Mouse (Mus musculus): Measurements from ENCODE around the gene Galnt18. TPM values are rescaled to one million over a fixed set of nuclear protein-coding genes. Genes with fewer than 3 reads are reported as not detected.

Gene Galnt18
- polyA plus RNA-seq, 1 experiment from 2014 or later, result 35.6 TPM

DNA sequence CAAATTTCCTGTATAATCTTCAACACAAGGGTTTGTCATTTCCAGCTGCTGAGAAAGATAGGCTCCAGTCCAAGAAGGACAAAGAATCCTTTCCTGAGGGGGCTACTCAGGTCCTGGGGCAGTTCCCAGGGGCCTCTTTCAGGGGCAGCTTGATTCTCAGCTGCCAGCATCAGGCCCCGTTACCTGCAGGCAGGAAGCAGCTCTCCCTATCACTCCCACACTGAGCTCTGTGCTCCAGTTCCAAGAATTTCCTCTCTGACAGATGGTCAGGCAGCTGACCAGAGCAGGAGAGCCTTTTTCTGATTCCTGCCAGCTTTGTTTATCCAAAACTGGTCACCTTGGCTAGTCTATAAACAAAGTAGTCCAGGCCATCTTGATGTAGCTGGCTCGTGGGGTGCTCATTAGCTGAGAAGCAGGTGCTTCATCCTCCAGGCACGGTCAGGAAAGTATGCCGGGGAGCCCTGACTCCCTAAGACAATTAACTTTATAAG is 191.4 kb downstream of the Galnt18 start:
- no peaks in the 10 kb centered on the region for H3K36me3 ChIP-seq (ENCODE audit: control insufficient read depth, insufficient read depth, low read length)
- no peaks in the 10 kb centered on the region for H3K27me3 ChIP-seq (ENCODE audit: control insufficient read depth, insufficient read depth, low read length)
- 49% methylated on average over 4 of the region's 4 CpGs for WGBS
- H3K9ac ChIP-seq (ENCODE audit: low read length), result no peak overlapping the region
- no peak for ATAC-seq (ENCODE audit: insufficient read depth, low FRiP score)
- H3K9me3 ChIP-seq (replicated peaks; ENCODE audit: control insufficient read depth, low read length), result no peaks in the 10 kb centered on the region
- no peak overlapping the region for H3K4me2 ChIP-seq (ENCODE audit: low read depth, low read length)
- H3K4me3 ChIP-seq (replicated peaks; ENCODE audit: low read length), result no peak overlapping the region
- H3K4me1 ChIP-seq (ENCODE audit: control insufficient read depth, insufficient read depth, low read length), result no peaks in the 10 kb centered on the region
- no peak overlapping the region for H3K27ac ChIP-seq (ENCODE audit: low read length)

DNA sequence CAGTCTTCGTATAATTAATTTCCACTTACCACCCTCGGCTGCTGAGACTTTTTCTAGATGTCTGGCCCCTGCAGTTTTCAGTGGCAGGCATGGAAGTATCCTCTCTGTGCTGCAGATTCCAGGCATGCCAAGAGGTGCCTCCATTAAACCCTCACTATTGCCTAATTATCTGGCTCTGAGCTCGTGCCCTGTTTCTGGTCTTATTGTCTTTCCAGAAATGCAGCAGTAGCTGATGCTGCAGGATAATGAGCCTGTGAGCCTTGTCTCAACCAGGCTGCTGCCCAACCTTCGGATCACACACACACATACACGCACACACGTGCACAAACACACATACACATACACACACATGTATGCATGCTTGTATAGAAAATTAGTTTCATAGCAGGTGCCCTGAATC is 199.2 kb downstream of the Galnt18 start:
- no peak for ATAC-seq (ENCODE audit: insufficient read depth, low FRiP score)
- no peaks in the 10 kb centered on the region for H3K9me3 ChIP-seq (replicated peaks; ENCODE audit: control insufficient read depth, low read length)
- no peak overlapping the region for H3K4me2 ChIP-seq (ENCODE audit: low read depth, low read length)
- H3K4me3 ChIP-seq (replicated peaks; ENCODE audit: low read length), result no peak overlapping the region
- H3K27me3 ChIP-seq (ENCODE audit: control insufficient read depth, insufficient read depth, low read length), result no peaks in the 10 kb centered on the region
- no peaks in the 10 kb centered on the region for H3K36me3 ChIP-seq (ENCODE audit: control insufficient read depth, insufficient read depth, low read length)
- WGBS, result 73% methylated on average over 6 of the region's 6 CpGs
- H3K9ac ChIP-seq (ENCODE audit: low read length), result no peak overlapping the region
- H3K4me1 ChIP-seq (ENCODE audit: control insufficient read depth, insufficient read depth, low read length), result no peaks in the 10 kb centered on the region
- no peak overlapping the region for H3K27ac ChIP-seq (ENCODE audit: low read length)

DNA sequence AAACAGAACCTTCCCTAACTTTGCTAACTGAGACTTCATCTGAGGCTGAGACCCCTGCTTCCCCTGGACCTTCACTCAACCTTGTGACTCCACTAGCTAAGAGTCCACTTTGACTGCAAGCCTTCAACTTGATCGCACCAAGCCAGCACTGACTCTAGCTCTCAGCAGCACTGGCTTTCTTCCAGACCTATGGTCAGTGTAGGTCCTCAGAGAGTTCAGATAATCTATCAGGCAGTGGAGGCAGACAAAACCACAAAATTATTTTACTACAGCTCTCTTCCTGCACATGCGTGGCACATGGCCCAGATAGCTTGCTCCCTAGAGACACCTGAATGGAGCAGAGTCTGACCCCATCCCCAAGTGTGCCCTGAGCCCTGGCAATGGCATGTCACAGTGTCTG is 204.7 kb downstream of the Galnt18 start:
- Histone ChIP-seq H3K9me3 (replicated peaks; ENCODE audit: control insufficient read depth, low read length) (no peaks in the 10 kb centered on the region), H3K27me3 (ENCODE audit: control insufficient read depth, insufficient read depth, low read length) (no peaks in the 10 kb centered on the region), H3K4me3 (replicated peaks; ENCODE audit: low read length) (no peak overlapping the region), H3K4me2 (ENCODE audit: low read depth, low read length) (no peak overlapping the region), H3K4me1 (ENCODE audit: control insufficient read depth, insufficient read depth, low read length) (no peaks in the 10 kb centered on the region), H3K27ac (ENCODE audit: low read length) (no peak overlapping the region), H3K9ac (ENCODE audit: low read length) (no peak overlapping the region), H3K36me3 (ENCODE audit: control insufficient read depth, insufficient read depth, low read length) (no peaks in the 10 kb centered on the region)
- no peak for ATAC-seq (ENCODE audit: insufficient read depth, low FRiP score)
- 61% methylated on average over 2 of the region's 2 CpGs for WGBS

DNA sequence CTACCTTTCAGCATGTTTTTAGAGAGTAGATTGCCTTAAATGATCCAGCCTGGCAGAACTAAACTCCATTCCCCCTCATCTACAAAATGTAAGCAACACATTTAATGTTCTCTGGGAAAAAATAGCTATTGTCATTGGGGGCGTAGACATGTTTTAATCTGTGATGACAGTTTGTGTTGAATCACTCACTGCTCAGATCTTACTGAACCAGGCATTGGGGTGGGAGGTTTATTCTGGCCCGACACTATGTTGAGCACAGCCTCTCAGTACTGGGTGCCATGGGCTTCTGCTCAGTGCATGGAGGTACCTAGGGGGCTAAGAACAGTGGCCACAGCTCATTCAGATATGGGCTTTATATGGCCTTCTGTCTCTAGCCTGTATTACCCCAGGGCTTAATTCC is 207.4 kb downstream of the Galnt18 start:
- ATAC-seq (ENCODE audit: insufficient read depth, low FRiP score), result no peak
- H3K9ac ChIP-seq (ENCODE audit: low read length), result no peak overlapping the region
- no peaks in the 10 kb centered on the region for H3K9me3 ChIP-seq (replicated peaks; ENCODE audit: control insufficient read depth, low read length)
- no peak overlapping the region for H3K4me2 ChIP-seq (ENCODE audit: low read depth, low read length)
- no peak overlapping the region for H3K4me3 ChIP-seq (replicated peaks; ENCODE audit: low read length)
- no peak overlapping the region for H3K27ac ChIP-seq (ENCODE audit: low read length)
- WGBS, result 78% methylated on average over 2 of the region's 2 CpGs
- no peaks in the 10 kb centered on the region for H3K27me3 ChIP-seq (ENCODE audit: control insufficient read depth, insufficient read depth, low read length)
- no peaks in the 10 kb centered on the region for H3K36me3 ChIP-seq (ENCODE audit: control insufficient read depth, insufficient read depth, low read length)
- H3K4me1 ChIP-seq (ENCODE audit: control insufficient read depth, insufficient read depth, low read length), result no peaks in the 10 kb centered on the region

DNA sequence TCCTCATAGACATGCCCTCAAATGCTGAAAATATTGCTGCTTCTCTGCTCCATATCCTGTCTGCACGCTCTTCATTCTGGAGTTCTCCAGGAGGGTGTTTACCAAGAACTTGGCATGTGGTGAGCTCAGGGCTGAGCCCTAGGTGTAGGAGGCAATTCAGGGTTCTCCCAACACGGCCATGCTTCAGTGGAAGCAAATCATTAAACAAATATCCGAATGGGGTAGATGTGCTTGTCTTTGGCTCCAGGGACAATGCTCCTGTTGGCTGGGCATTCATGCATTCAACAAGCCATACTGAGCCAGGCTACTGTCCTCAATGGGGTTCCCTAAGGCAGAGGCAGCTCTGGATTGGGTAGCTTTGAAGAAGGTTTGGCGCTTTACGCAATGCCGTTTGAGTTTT is 212.9 kb downstream of the Galnt18 start:
- Histone ChIP-seq H3K27me3 (ENCODE audit: control insufficient read depth, insufficient read depth, low read length) (no peaks in the 10 kb centered on the region), H3K27ac (ENCODE audit: low read length) (no peak overlapping the region), H3K4me1 (ENCODE audit: control insufficient read depth, insufficient read depth, low read length) (no peaks in the 10 kb centered on the region), H3K36me3 (ENCODE audit: control insufficient read depth, insufficient read depth, low read length) (no peaks in the 10 kb centered on the region), H3K9me3 (replicated peaks; ENCODE audit: control insufficient read depth, low read length) (0 out of 2 replicates have a peak, but pooled peaks cover 3% of the 10 kb centered on the region), H3K9ac (ENCODE audit: low read length) (no peak overlapping the region), H3K4me3 (replicated peaks; ENCODE audit: low read length) (no peak overlapping the region), H3K4me2 (ENCODE audit: low read depth, low read length) (no peak overlapping the region)
- ATAC-seq (ENCODE audit: insufficient read depth, low FRiP score), result no peak
- 76% methylated on average over 6 of the region's 6 CpGs for whole genome bisulfite sequencing

DNA sequence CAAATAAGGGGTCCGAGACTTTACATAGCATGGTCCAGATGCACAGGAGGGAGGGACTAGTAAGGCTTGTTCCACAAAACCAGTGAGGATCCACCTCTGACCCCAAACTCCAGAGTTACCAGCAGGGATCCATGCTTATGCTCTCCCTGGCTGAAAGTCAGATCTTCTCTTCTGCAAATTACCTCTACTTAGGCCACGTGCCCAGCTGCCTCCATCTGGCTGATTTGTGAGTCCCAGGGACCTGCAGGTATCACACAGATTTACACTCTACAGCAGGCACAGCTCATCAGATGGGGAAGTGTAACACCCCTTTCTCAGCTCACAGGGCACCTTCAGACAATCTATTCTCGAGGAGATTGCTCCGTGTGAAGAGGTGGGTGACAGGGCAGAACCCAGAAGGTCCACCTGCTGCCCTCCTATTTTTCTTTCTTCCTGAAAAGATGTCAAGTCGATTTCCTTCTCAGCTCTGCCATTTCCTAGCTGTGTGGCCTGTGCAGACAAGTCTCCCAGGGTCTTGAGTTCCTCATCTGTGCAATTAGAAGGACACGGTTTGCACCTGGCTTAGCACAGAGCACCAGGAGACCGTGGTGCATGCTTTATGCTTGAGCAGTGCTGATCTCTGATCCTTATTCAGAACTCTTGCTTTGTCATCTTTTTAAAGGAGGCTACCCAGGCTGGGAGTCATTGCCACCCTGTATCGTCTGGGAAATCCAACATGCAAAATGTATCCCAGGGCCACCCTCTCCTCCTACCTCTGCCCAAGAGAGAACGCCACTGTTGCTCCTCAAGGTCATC is 216.3 kb downstream of the Galnt18 start:
- H3K36me3 ChIP-seq (ENCODE audit: control insufficient read depth, insufficient read depth, low read length), result no peaks in the 10 kb centered on the region
- H3K9me3 ChIP-seq (replicated peaks; ENCODE audit: control insufficient read depth, low read length), result peaks cover 8% of the 10 kb centered on the region
- no peak overlapping the region for H3K4me2 ChIP-seq (ENCODE audit: low read depth, low read length)
- H3K27ac ChIP-seq (ENCODE audit: low read length), result no peak overlapping the region
- ATAC-seq (ENCODE audit: insufficient read depth, low FRiP score), result no peak
- H3K27me3 ChIP-seq (ENCODE audit: control insufficient read depth, insufficient read depth, low read length), result no peaks in the 10 kb centered on the region
- WGBS, result 72% methylated on average over 9 of the region's 9 CpGs
- H3K4me3 ChIP-seq (replicated peaks; ENCODE audit: low read length), result no peak overlapping the region
- H3K9ac ChIP-seq (ENCODE audit: low read length), result no peak overlapping the region
- no peaks in the 10 kb centered on the region for H3K4me1 ChIP-seq (ENCODE audit: control insufficient read depth, insufficient read depth, low read length)

DNA sequence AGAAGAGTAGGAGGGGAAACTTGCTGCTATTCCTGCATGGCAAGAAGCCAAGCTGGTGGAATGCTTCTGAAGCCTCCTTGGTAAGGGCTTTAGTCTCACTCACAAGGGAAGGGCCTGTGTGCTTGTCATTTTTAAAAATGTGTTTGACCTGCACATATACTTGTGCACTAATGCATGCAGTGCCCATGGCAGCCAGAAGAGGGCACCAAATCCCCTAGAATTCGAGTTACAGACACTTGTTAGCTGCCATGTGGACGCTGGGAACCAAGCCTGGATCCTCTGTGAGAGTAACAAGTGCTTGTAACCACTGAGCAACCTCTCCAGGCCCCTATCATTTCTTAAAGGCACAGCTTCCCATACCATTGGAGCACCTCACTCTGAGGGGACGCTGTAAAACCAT is 219.7 kb downstream of the Galnt18 start:
- Histone ChIP-seq H3K36me3 (ENCODE audit: control insufficient read depth, insufficient read depth, low read length) (no peaks in the 10 kb centered on the region), H3K4me2 (ENCODE audit: low read depth, low read length) (no peak overlapping the region), H3K4me3 (replicated peaks; ENCODE audit: low read length) (no peak overlapping the region), H3K9ac (ENCODE audit: low read length) (no peak overlapping the region), H3K9me3 (replicated peaks; ENCODE audit: control insufficient read depth, low read length) (peaks cover 5% of the 10 kb centered on the region), H3K4me1 (ENCODE audit: control insufficient read depth, insufficient read depth, low read length) (no peaks in the 10 kb centered on the region), H3K27ac (ENCODE audit: low read length) (no peak overlapping the region), H3K27me3 (ENCODE audit: control insufficient read depth, insufficient read depth, low read length) (no peaks in the 10 kb centered on the region)
- ATAC-seq (ENCODE audit: insufficient read depth, low FRiP score), result no peak
- WGBS, result 75% methylated on average over 3 of the region's 3 CpGs

DNA sequence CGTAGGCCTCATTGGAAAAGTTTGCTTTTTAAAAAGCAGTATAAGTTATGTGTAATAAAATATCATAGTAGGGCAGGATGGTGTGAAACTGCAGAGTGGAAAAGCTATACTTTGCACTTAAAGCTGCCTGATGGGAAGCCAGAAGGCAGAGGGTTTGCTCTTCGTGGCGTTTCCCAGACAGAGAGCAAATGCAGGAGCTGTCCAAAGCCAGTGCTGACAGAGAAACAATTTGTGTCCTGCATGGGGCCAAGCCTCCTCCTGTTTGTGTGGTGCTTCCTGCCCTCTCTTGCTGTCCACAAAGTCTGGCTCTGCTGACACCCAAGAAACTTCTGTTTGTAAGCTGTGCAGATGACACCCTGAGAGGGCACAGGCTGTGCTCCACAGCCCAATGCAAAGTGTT is 220.8 kb downstream of the Galnt18 start:
- no peak overlapping the region for H3K4me2 ChIP-seq (ENCODE audit: low read depth, low read length)
- no peaks in the 10 kb centered on the region for H3K27me3 ChIP-seq (ENCODE audit: control insufficient read depth, insufficient read depth, low read length)
- H3K27ac ChIP-seq (ENCODE audit: low read length), result no peak overlapping the region
- no peak overlapping the region for H3K4me3 ChIP-seq (replicated peaks; ENCODE audit: low read length)
- no peaks in the 10 kb centered on the region for H3K4me1 ChIP-seq (ENCODE audit: control insufficient read depth, insufficient read depth, low read length)
- WGBS, result 30% methylated on average over 3 of the region's 3 CpGs
- ATAC-seq (ENCODE audit: insufficient read depth, low FRiP score), result no peak
- H3K9ac ChIP-seq (ENCODE audit: low read length), result no peak overlapping the region
- H3K36me3 ChIP-seq (ENCODE audit: control insufficient read depth, insufficient read depth, low read length), result no peaks in the 10 kb centered on the region
- peaks cover 5% of the 10 kb centered on the region for H3K9me3 ChIP-seq (replicated peaks; ENCODE audit: control insufficient read depth, low read length)

DNA sequence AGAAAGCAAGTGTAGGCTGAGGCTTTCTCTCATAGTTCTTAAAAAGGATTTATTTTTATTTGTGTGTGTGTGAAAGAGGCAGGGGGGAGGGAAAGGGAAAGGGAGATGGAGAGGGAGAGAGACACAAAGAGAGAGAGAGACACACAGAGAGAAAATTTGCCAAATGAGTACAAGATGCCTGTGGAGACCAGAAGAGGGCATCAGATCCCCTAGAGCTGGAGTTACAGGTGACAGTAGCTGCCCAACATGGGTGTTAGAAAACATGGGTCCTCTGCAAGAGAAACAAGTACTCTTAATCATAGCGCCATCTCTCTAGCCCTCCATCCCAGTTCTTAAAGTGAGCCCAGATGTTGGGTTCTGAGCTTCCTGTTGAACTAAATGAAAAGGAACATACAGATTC is 228.8 kb downstream of the Galnt18 start:
- no peak overlapping the region for H3K4me2 ChIP-seq (ENCODE audit: low read depth, low read length)
- no peak overlapping the region for H3K4me3 ChIP-seq (replicated peaks; ENCODE audit: low read length)
- no peaks in the 10 kb centered on the region for H3K27me3 ChIP-seq (ENCODE audit: control insufficient read depth, insufficient read depth, low read length)
- no peaks in the 10 kb centered on the region for H3K9me3 ChIP-seq (replicated peaks; ENCODE audit: control insufficient read depth, low read length)
- no peak for ATAC-seq (ENCODE audit: insufficient read depth, low FRiP score)
- 95% methylated on average over 1 of the region's 1 CpGs for WGBS
- H3K36me3 ChIP-seq (ENCODE audit: control insufficient read depth, insufficient read depth, low read length), result no peaks in the 10 kb centered on the region
- H3K4me1 ChIP-seq (ENCODE audit: control insufficient read depth, insufficient read depth, low read length), result peaks cover 4% of the 10 kb centered on the region; the same call in 1 of the 2 replicates
- H3K27ac ChIP-seq (ENCODE audit: low read length), result no peak overlapping the region
- no peak overlapping the region for H3K9ac ChIP-seq (ENCODE audit: low read length)
